Mouse (Mus musculus): Measurements from ENCODE around the gene Ccdc187. TPM values are rescaled to one million over a fixed set of nuclear protein-coding genes. Genes with fewer than 3 reads are reported as not detected.

The Ccdc187 gene
- 0.53 and 0.64 TPM in 2 replicates for polyA plus RNA-seq (2012; rRNA removed)

GRCm38 (mm10) chr2:26294457-26294856 is at the start of gene Ccdc187:
Gene Ccdc187, minus strand, starts transcription at chr2:26294557.

DNA sequence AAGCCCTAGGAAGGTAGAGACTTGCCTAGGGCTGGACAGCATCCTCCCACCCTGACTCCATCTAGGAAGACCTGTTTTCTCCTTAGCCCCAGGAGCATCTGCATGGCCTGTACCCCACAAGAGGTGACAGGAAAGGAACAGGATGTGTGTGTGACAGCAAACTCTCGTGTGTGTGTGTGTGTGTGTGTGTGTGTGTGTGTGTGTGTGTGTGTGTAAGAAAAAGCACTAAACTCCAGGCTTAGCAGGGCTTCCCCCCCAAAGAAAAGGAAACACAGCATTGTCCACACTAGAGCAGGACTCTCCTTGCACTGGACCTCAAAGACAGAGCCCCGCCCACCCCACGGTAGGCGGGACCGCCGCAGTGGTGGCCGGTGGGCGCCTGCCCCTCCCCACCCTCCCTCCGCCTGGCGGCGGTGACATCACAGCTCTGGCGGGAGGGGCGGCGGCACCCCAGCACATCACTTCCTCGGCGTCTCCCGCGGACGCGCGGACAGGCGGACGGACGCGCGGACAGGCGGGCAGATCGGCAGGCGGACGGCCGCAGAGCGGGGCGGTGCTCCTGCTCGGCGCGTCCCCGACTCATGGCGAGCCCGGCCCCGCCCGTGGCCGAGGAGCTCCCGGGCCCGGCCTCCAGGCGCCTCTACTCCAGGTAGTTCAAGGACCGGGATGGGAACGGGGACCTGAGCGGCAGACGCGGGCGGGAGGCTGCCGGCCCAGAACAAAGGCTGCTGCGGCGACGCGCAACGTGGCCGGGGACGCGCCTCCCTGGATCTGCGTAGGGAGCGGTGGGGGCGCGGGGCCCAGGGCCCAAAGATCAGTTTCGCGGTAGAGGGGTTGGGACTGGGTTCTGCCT is 20.9 kb upstream of the Ccdc187 start, which contains the start of gene Gpsm1:
Gpsm1 (plus strand) TSS at position 444 of the 853 bp plus-strand sequence.

GRCm38 (mm10) chr2:26237290-26237782 is 57.0 kb downstream of the Ccdc187 start, which contains the start of gene Qsox2:
Gene Qsox2, minus strand, starts transcription at chr2:26237525.

GRCm38 (mm10) chr2:26208126-26208789 is 86.1 kb downstream of the Ccdc187 start, which contains the start of gene Lhx3:
Gene Lhx3, minus strand, starts transcription at chr2:26208289.

Other genes with a start within 250 kb of the Ccdc187 start
- 4.4 and 6.1 TPM in 2 replicates for gene Nacc2, start 171.3 kb downstream of the Ccdc187 start, polyA plus RNA-seq (2012; rRNA removed)
- gene Lhx3, start 86.3 kb downstream of the Ccdc187 start, polyA plus RNA-seq (2012; rRNA removed): 1.7 and 5.5 TPM in 2 replicates
- 16.9 and 17.4 TPM in 2 replicates for gene Qsox2, start 57.0 kb downstream of the Ccdc187 start, polyA plus RNA-seq (2012; rRNA removed)
- gene Gpsm1, start 21.0 kb upstream of the Ccdc187 start, polyA plus RNA-seq (2012; rRNA removed): 90.4 and 91.8 TPM in 2 replicates
- gene Dnlz, start 57.6 kb upstream of the Ccdc187 start, polyA plus RNA-seq (2012; rRNA removed): 29.9 and 41.4 TPM in 2 replicates
- 2.5 and 3.2 TPM in 2 replicates for gene Card9, start 66.4 kb upstream of the Ccdc187 start, polyA plus RNA-seq (2012; rRNA removed)
- 38.3 and 45.5 TPM in 2 replicates for gene Snapc4, start 86.1 kb upstream of the Ccdc187 start, polyA plus RNA-seq (2012; rRNA removed)
- 171 and 203 TPM in 2 replicates for gene Entr1, start 94.8 kb upstream of the Ccdc187 start, polyA plus RNA-seq (2012; rRNA removed)
- 113 and 121 TPM in 2 replicates for gene Pmpca, start 94.8 kb upstream of the Ccdc187 start, polyA plus RNA-seq (2012; rRNA removed)
- gene Inpp5e, start 114.6 kb upstream of the Ccdc187 start, polyA plus RNA-seq (2012; rRNA removed): 37.1 and 43.5 TPM in 2 replicates
- 36.5 and 43.9 TPM in 2 replicates for gene Sec16a, start 150.7 kb upstream of the Ccdc187 start, polyA plus RNA-seq (2012; rRNA removed)
- 38.0 and 39.8 TPM in 2 replicates for gene Notch1, start 222.1 kb upstream of the Ccdc187 start, polyA plus RNA-seq (2012; rRNA removed)